Mouse (Mus musculus): ENCODE measurements around the gene Slc2a4. TPM values are rescaled to one million over a fixed set of nuclear protein-coding genes. Genes with fewer than 3 reads are reported as not detected.
"Not testable (repeated sequence)": the region's sequence is repeated elsewhere in the genome, so short reads cannot be mapped to it uniquely, and the experiment has no call there.

Gene Slc2a4
- polyA plus RNA-seq, 1 experiment from 2014 or later = 29.2 TPM

DNA sequence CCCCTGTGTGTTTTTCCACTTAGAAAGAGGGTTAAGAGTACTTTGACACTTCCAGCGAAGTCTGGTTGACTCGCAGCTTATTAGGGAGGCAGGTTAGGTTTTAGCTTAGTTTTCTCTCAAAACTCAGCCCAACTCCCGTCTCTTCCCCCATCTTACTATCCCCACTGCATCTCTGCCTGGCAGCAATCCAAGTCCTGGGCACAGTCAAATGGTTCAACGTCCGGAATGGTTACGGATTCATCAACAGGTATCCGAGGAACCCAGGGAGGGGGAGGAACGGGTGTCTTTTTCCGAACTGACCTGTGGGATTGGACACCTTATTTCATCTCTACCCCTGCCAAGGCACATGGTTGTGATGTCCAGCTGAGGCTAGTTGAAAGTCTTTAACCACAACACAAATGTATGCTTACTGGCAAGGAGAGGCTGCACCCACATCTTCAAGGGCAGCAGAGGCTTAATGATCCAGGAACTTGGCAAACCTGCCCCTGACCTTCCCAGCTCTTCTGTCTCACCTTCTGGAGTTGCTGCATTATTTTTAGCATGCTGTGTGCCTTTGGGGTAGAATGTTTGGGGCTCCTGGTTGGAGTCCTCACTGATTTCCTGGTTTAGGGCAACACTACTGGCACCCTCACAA lies 11.2 kb downstream of the Slc2a4 start:
- peaks cover 18% of the 10 kb centered on the region for H3K27me3 ChIP-seq
- H3K9me3 ChIP-seq = no peaks in the 10 kb centered on the region
- peak overlapping the region; percentile 80 for H3K9ac ChIP-seq
- peaks cover 48% of the 10 kb centered on the region for H3K4me1 ChIP-seq
- 41% methylated on average over 9 of the region's 9 CpGs for WGBS
- peak overlapping the region; percentile 100 for H3K4me2 ChIP-seq (replicated peaks)
- H3K27ac ChIP-seq = no peak overlapping the region
- no peak for ATAC-seq (ENCODE audit: low FRiP score, low read depth)
- peak overlapping the region; percentile 64 for H3K4me3 ChIP-seq
- H3K36me3 ChIP-seq = peaks cover 4% of the 10 kb centered on the region

GRCm38 (mm10) chr11:69936156-69936555 lies 11.8 kb downstream of the Slc2a4 start:
- Histone ChIP-seq H3K4me3 (peak overlapping the region; percentile 64), H3K4me2 (replicated peaks) (peak overlapping the region; percentile 100), H3K9ac (peak overlapping the region; percentile 80), H3K27ac (no peak overlapping the region), H3K4me1 (peaks cover 48% of the 10 kb centered on the region), H3K36me3 (no peaks in the 10 kb centered on the region), H3K9me3 (no peaks in the 10 kb centered on the region), H3K27me3 (peaks cover 18% of the 10 kb centered on the region)
- ATAC-seq (ENCODE audit: low FRiP score, low read depth) = 0 out of 2 replicates have a peak, but pooled peaks have one; percentile 1
- under 1% methylated on average over 29 of the region's 30 CpGs for WGBS

GRCm38 (mm10) chr11:69935137-69935879 lies 12.7 kb downstream of the Slc2a4 start, which contains the start of gene Ybx2:
Gene Ybx2 (plus strand): TSS chr11:69935796.
- peak within 1 kb of the TSS; percentile 100 for H3K4me2 ChIP-seq (replicated peaks)
- under 1% methylated on average over 56 of the region's 62 CpGs for WGBS
- no peaks in the 10 kb centered on the region for H3K9me3 ChIP-seq
- ATAC-seq (ENCODE audit: low FRiP score, low read depth) = peak; percentile 90
- H3K9ac ChIP-seq = peak within 1 kb of the TSS; percentile 80
- peaks cover 48% of the 10 kb centered on the region for H3K4me1 ChIP-seq
- peak within 1 kb of the TSS; percentile 3; the same call in 1 of the 2 replicates for H3K27ac ChIP-seq
- H3K36me3 ChIP-seq = no peaks in the 10 kb centered on the region
- H3K4me3 ChIP-seq = peak within 1 kb of the TSS; percentile 64
- H3K27me3 ChIP-seq = peaks cover 18% of the 10 kb centered on the region

DNA sequence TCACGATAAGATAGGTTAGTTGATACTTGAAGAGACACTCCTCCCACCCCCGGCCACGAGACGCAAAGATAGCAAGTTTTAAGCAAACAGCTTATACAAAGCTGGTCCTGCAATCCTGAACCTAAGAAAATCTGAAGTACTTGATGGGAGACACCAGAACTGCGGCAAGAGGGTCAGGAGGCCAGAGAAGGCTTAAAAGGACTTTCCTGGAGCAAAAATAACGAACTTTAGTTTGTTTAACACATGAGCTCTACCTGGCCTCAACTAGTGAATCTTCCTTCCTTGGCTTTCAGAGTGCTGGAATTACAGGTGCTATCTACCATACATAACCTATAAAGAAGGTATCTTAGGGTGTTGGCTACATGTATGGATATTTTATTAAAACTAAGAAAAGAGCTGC lies 13.3 kb downstream of the Slc2a4 start:
- Histone ChIP-seq H3K9ac (no peak overlapping the region), H3K27me3 (peaks cover 18% of the 10 kb centered on the region), H3K4me1 (peaks cover 48% of the 10 kb centered on the region), H3K27ac (no peak overlapping the region; the same call in 1 of the 2 replicates), H3K4me2 (replicated peaks) (peak overlapping the region; percentile 100), H3K9me3 (no peaks in the 10 kb centered on the region), H3K4me3 (peak overlapping the region; percentile 31; the same call in 1 of the 2 replicates), H3K36me3 (no peaks in the 10 kb centered on the region)
- WGBS = 20% methylated on average over 6 of the region's 6 CpGs
- no peak for ATAC-seq (ENCODE audit: low FRiP score, low read depth)

DNA sequence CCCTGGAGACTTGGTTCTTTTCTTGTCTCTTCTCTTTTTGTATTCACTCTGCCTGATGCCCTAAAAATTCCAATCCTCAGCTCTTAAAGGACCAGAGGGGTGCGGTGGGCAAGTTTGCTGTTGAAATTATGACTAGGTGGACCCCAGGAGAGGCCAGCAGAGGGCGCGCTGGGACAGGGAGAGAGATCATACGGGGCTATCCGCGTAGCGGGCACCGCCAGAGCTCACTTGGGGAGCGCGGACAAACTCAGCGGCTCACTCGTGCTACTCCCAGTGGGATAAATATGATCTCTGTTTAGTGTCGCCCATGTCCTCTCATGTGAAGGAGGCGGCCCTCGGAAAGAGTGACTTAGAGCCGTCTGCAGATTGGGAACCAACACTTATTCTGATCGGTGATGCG lies 13.8 kb downstream of the Slc2a4 start:
- peak overlapping the region; percentile 31; the same call in 1 of the 2 replicates for H3K9ac ChIP-seq
- peak overlapping the region; percentile 100 for H3K4me2 ChIP-seq (replicated peaks)
- H3K27me3 ChIP-seq = peaks cover 18% of the 10 kb centered on the region
- 1% methylated on average over 18 of the region's 18 CpGs for WGBS
- no peaks in the 10 kb centered on the region for H3K9me3 ChIP-seq
- peak; percentile 20; the same call in 1 of the 2 replicates for ATAC-seq (ENCODE audit: low FRiP score, low read depth)
- H3K4me1 ChIP-seq = peaks cover 47% of the 10 kb centered on the region
- H3K4me3 ChIP-seq = peak overlapping the region; percentile 31
- no peaks in the 10 kb centered on the region for H3K36me3 ChIP-seq
- H3K27ac ChIP-seq = no peak overlapping the region

GRCm38 (mm10) chr11:69933066-69933465 lies 14.9 kb downstream of the Slc2a4 start:
- Histone ChIP-seq H3K4me1 (peaks cover 36% of the 10 kb centered on the region), H3K9me3 (no peaks in the 10 kb centered on the region), H3K9ac (no peak overlapping the region), H3K4me2 (replicated peaks) (no peak overlapping the region), H3K36me3 (no peaks in the 10 kb centered on the region), H3K27ac (no peak overlapping the region), H3K27me3 (peaks cover 15% of the 10 kb centered on the region), H3K4me3 (no peak overlapping the region)
- no peak for ATAC-seq (ENCODE audit: low FRiP score, low read depth)
- 75% methylated on average over 4 of the region's 4 CpGs for whole genome bisulfite sequencing

DNA sequence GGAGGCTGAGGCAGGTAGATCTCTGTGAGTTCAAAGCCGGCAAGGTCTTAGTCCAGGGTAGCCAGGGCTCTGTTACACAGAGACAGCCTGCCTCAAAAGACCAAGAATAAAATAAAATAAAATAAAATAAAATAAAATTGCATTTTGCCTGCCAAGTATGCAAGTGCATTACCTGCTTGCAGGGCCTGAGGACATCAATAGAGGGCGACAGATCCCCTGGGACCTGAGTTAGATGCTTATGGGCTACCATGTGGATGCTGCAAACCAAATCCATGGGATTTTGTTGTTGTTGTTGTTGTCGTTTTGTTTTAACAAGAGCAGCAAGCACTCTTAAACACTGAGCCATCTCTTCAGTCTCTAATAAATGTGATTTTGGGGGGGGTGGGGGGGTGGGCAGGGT lies 15.7 kb downstream of the Slc2a4 start:
- H3K27me3 ChIP-seq = peaks cover 11% of the 10 kb centered on the region
- no peaks in the 10 kb centered on the region for H3K36me3 ChIP-seq
- no peaks in the 10 kb centered on the region for H3K9me3 ChIP-seq
- H3K9ac ChIP-seq = no peak overlapping the region
- peaks cover 28% of the 10 kb centered on the region for H3K4me1 ChIP-seq
- no peak overlapping the region for H3K27ac ChIP-seq
- H3K4me2 ChIP-seq (replicated peaks) = no peak overlapping the region
- ATAC-seq (ENCODE audit: low FRiP score, low read depth) = no peak
- 43% methylated on average over 3 of the region's 3 CpGs for WGBS
- H3K4me3 ChIP-seq = no peak overlapping the region

GRCm38 (mm10) chr11:69931769-69932168 lies 16.2 kb downstream of the Slc2a4 start:
- WGBS = 67% methylated on average over 8 of the region's 8 CpGs
- no peak overlapping the region for H3K4me3 ChIP-seq
- no peaks in the 10 kb centered on the region for H3K9me3 ChIP-seq
- no peak overlapping the region for H3K9ac ChIP-seq
- H3K36me3 ChIP-seq = no peaks in the 10 kb centered on the region
- no peak overlapping the region for H3K4me2 ChIP-seq (replicated peaks)
- H3K27ac ChIP-seq = no peak overlapping the region
- H3K4me1 ChIP-seq = peaks cover 23% of the 10 kb centered on the region
- no peak for ATAC-seq (ENCODE audit: low FRiP score, low read depth)
- H3K27me3 ChIP-seq = peaks cover 7% of the 10 kb centered on the region

DNA sequence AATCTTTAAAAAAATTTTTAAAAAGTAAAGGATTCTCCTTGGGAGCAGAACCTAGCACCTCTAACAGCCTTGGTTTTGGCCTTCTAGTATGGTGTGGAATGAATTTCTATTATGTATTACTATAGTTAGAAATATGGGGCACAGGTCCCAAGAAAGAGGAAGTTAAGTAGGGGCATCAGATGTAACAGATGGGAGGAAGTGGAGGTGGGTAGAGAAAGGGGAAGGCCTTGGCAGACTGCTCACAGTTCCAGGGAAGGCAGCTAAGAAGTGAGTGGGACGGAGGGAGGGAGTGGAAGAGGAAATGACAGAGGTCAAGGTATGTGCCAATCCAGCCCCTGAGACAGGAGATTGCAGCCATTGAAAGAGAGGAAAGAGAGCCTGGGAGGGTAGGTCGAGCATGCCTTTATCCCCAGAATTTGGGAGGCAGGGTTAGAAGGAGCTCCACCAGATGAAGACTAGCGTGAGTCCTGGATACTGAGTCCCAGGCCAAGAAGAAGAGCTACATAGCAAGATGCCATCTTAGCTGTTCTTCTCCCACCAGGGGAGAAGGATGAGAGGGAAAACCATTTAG lies 16.9 kb downstream of the Slc2a4 start:
- Histone ChIP-seq H3K4me3 (no peak overlapping the region), H3K9me3 (no peaks in the 10 kb centered on the region), H3K27ac (no peak overlapping the region), H3K9ac (peak overlapping the region; percentile 3; the same call in 1 of the 2 replicates), H3K36me3 (no peaks in the 10 kb centered on the region), H3K4me2 (replicated peaks) (no peak overlapping the region), H3K4me1 (peaks cover 16% of the 10 kb centered on the region), H3K27me3 (peaks cover 4% of the 10 kb centered on the region)
- no peak for ATAC-seq (ENCODE audit: low FRiP score, low read depth)
- WGBS = 73% methylated on average over 3 of the region's 3 CpGs

DNA sequence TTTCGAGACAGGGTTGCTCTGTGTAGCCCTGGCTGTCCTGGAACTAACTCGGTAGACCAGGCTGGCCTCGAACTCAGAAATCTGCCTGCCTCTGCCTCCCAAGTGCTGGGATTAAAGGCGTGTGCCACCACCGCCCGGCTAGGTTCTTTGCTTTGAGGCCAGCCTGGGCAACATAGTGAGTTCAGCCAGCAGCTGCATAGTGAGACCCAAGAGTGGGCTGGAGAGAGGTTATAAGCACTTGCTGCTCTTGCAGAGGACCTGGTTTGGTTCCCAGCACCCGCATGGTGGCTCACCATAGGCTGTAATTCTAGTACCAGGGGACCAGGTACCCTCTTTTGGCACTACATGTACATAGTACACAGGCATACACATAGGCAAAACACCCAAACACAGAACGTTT lies 17.8 kb downstream of the Slc2a4 start:
- not testable (repeated sequence) for H3K27ac ChIP-seq; ATAC-seq (ENCODE audit: low FRiP score, low read depth); H3K36me3 ChIP-seq; H3K4me3 ChIP-seq; H3K9me3 ChIP-seq; H3K9ac ChIP-seq; H3K4me2 ChIP-seq (replicated peaks); H3K27me3 ChIP-seq
- H3K4me1 ChIP-seq = peaks cover 14% of the 10 kb centered on the region
- 85% methylated on average over 8 of the region's 8 CpGs for WGBS

DNA sequence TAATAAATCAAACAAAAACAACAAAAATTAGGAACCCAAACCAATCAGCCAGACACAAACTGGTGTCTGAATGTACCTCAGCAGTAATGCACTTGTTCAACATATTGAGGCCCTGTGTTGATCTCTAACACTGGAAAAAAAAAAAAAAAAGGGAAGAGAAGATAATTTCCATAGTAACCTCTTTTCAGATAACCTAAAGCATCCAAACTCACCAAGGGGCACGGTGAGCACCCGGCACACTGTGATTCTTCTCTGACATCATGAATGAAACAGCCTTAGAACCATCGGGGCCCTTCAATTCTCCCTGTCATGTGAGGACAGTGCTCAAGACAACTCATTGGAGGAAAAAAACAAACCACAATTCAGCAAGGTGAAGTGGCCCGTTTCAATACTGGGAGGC lies 18.3 kb downstream of the Slc2a4 start:
- no peaks in the 10 kb centered on the region for H3K9me3 ChIP-seq
- H3K4me3 ChIP-seq = no peak overlapping the region
- ATAC-seq (ENCODE audit: low FRiP score, low read depth) = no peak
- H3K36me3 ChIP-seq = no peaks in the 10 kb centered on the region
- H3K9ac ChIP-seq = no peak overlapping the region
- H3K27me3 ChIP-seq = peaks cover 3% of the 10 kb centered on the region; the same call in 1 of the 2 replicates
- no peak overlapping the region for H3K4me2 ChIP-seq (replicated peaks)
- H3K27ac ChIP-seq = no peak overlapping the region
- 83% methylated on average over 4 of the region's 4 CpGs for WGBS
- peaks cover 10% of the 10 kb centered on the region for H3K4me1 ChIP-seq

DNA sequence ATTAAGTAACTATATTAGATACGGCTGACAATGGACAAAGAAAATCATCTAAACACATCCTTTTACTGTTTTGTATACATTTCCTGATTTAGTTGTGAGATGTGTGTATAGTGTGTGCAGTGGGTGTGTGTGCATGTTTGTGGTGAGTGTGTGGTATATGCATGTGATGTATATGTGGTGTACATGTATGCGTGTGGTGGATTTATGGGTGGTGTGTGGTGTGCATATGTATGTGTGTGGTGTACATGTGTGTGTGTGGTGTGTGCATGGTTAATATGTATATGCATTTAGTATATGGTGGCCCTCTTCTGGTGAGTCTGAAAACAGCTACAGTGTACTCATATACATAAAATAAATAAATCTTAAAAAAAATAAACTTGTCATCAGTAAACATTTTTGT lies 20.5 kb downstream of the Slc2a4 start:
- H3K4me1 ChIP-seq = peaks cover 5% of the 10 kb centered on the region
- no peak overlapping the region for H3K4me3 ChIP-seq
- WGBS = 97% methylated on average over 2 of the region's 2 CpGs
- H3K9ac ChIP-seq = no peak overlapping the region
- H3K27ac ChIP-seq = no peak overlapping the region
- H3K36me3 ChIP-seq = no peaks in the 10 kb centered on the region
- H3K4me2 ChIP-seq (replicated peaks) = no peak overlapping the region
- ATAC-seq (ENCODE audit: low FRiP score, low read depth) = no peak
- H3K9me3 ChIP-seq = no peaks in the 10 kb centered on the region
- no peaks in the 10 kb centered on the region for H3K27me3 ChIP-seq
